Mouse (Mus musculus) forebrain, embryonic 14.5 days (tissue): ENCODE data around the gene Fbxw7. TPM values are rescaled to one million over a fixed set of nuclear protein-coding genes. Genes with fewer than 3 reads are reported as not detected.

Experiments used
- ATAC-seq: fragments of 200-750 bp; cut with Nextera tagmentation; 2 replicates; pipeline ENCODE4 v1.8.0; 2017; ENCODE audit warnings: mild to moderate bottlenecking, moderate library complexity
- DNase-seq: peaks from one replicate; pipeline ENCODE4 v3.0.0-alpha.2; 2015; ENCODE audit warnings: low spot score
- H3K27ac ChIP-seq: fragments of 300-500 bp; sonication (generic); 2 replicates; pipeline ENCODE4 v1.5.1; 2014; ENCODE audit warnings: low read depth, mild to moderate bottlenecking, control low read depth, low read length, moderate library complexity
- H3K27me3 ChIP-seq: fragments of 300-500 bp; sonication (generic); replicated peaks from 2 replicates; pipeline ENCODE4 v1.6.1; 2014; ENCODE audit warnings: low read length, control low read depth, mixed read lengths; ENCODE audit not compliant: control insufficient read depth, insufficient read depth
- H3K36me3 ChIP-seq: fragments of 300-500 bp; sonication (generic); 2 replicates; pipeline ENCODE4 v1.6.1; 2014; ENCODE audit warnings: low read length, control low read depth; ENCODE audit not compliant: control insufficient read depth, insufficient read depth
- H3K4me1 ChIP-seq: fragments of 300-500 bp; sonication (generic); 2 replicates; pipeline ENCODE4 v1.6.1; 2014; ENCODE audit warnings: antibody characterized with exemption, low read length, control low read depth; ENCODE audit not compliant: control insufficient read depth, insufficient read depth
- H3K4me2 ChIP-seq: fragments of 300-500 bp; sonication (generic); 2 replicates; pipeline ENCODE4 v1.6.1; 2014; ENCODE audit warnings: mild to moderate bottlenecking, control low read depth, low read length
- H3K4me3 ChIP-seq: fragments of 300-500 bp; sonication (generic); 2 replicates; pipeline ENCODE4 v1.5.1; 2014; ENCODE audit warnings: low read depth, low read length, control low read depth
- H3K9ac ChIP-seq: fragments of 300-500 bp; sonication (generic); 2 replicates; pipeline ENCODE4 v1.6.1; 2014; ENCODE audit warnings: mild to moderate bottlenecking, low read length, control low read depth, moderate library complexity
- H3K9me3 ChIP-seq: fragments of 300-500 bp; sonication (generic); replicated peaks from 2 replicates; pipeline ENCODE4 v1.6.1; 2016; ENCODE audit warnings: low read length, control low read depth, mixed read lengths; ENCODE audit not compliant: control insufficient read depth
- WGBS: fragments of 180-500 bp; shearing (Covaris S2); extraction: QIAGEN DNeasy Blood & Tissue Kit; methylation state at CpG from one replicate; pipeline ENCODE4 v1.1.7; 2014; 5-methylcytosine and 5-hydroxymethylcytosine counted together
- polyA plus RNA-seq: library from polyadenylated mRNA; unstranded; fragments of >200 nt; fragmentation: Nextera tagmentation; extraction: Ambion mirVana; gene quantifications from 2 replicates; pipeline ENCODE4 v1.2.1, GENCODE M21; 2014

Gene Fbxw7
- polyA plus RNA-seq, 1 experiment from 2014 or later, result 27.9 TPM

GRCm38 (mm10) chr3:84839499-84839898, 24.4 kb downstream of the Fbxw7 start:
- no peak for ATAC-seq
- no peak for DNase-seq
- no peaks in the 10 kb centered on the region for H3K27me3 ChIP-seq
- no peaks in the 10 kb centered on the region for H3K36me3 ChIP-seq
- H3K9ac ChIP-seq, result no peak overlapping the region
- H3K27ac ChIP-seq, result no peak overlapping the region
- no peaks in the 10 kb centered on the region for H3K9me3 ChIP-seq
- H3K4me1 ChIP-seq, result no peaks in the 10 kb centered on the region
- H3K4me3 ChIP-seq, result no peak overlapping the region
- no peak overlapping the region for H3K4me2 ChIP-seq
- WGBS, result 88% methylated on average over 5 of the region's 5 CpGs

GRCm38 (mm10) chr3:84841271-84841670, 26.2 kb downstream of the Fbxw7 start:
- 92% methylated on average over 4 of the region's 4 CpGs for WGBS
- Histone ChIP-seq H3K4me3 (no peak overlapping the region), H3K27me3 (no peaks in the 10 kb centered on the region), H3K27ac (no peak overlapping the region), H3K9ac (no peak overlapping the region), H3K9me3 (no peaks in the 10 kb centered on the region), H3K4me2 (no peak overlapping the region), H3K4me1 (no peaks in the 10 kb centered on the region), H3K36me3 (no peaks in the 10 kb centered on the region)
- ATAC-seq (no peak), DNase-seq (no peak)

- Histone ChIP-seq H3K36me3 (no peaks in the 10 kb centered on the region), H3K4me2 (no peak overlapping the region), H3K4me1 (no peaks in the 10 kb centered on the region), H3K9me3 (no peaks in the 10 kb centered on the region), H3K27me3 (no peaks in the 10 kb centered on the region), H3K4me3 (no peak overlapping the region), H3K9ac (no peak overlapping the region), H3K27ac (no peak overlapping the region)
- DNase-seq (no peak), ATAC-seq (no peak)
- 86% methylated on average over 2 of the region's 2 CpGs for WGBS
Measured at GRCm38 (mm10) chr3:84842793-84843192, 27.7 kb downstream of the Fbxw7 start.

GRCm38 (mm10) chr3:84843594-84843993, 28.5 kb downstream of the Fbxw7 start:
- 40% methylated on average over 1 of the region's 1 CpGs for WGBS
- Histone ChIP-seq H3K27me3 (no peaks in the 10 kb centered on the region), H3K27ac (no peak overlapping the region), H3K4me3 (no peak overlapping the region), H3K9me3 (no peaks in the 10 kb centered on the region), H3K4me2 (no peak overlapping the region), H3K36me3 (no peaks in the 10 kb centered on the region), H3K4me1 (no peaks in the 10 kb centered on the region), H3K9ac (no peak overlapping the region)
- peak; percentile 88 for DNase-seq
- ATAC-seq, result 0 out of 2 replicates have a peak, but pooled peaks have one; percentile 42

GRCm38 (mm10) chr3:84848798-84849197, 33.7 kb downstream of the Fbxw7 start:
- Histone ChIP-seq H3K36me3 (no peaks in the 10 kb centered on the region), H3K4me3 (no peak overlapping the region), H3K9me3 (no peaks in the 10 kb centered on the region), H3K9ac (no peak overlapping the region), H3K4me2 (no peak overlapping the region), H3K27ac (no peak overlapping the region), H3K4me1 (no peaks in the 10 kb centered on the region), H3K27me3 (no peaks in the 10 kb centered on the region)
- ATAC-seq (no peak), DNase-seq (no peak)
- 93% methylated on average over 4 of the region's 4 CpGs for WGBS

- Histone ChIP-seq H3K4me3 (no peak overlapping the region), H3K4me2 (no peak overlapping the region), H3K9me3 (no peaks in the 10 kb centered on the region), H3K9ac (no peak overlapping the region), H3K36me3 (no peaks in the 10 kb centered on the region), H3K27me3 (no peaks in the 10 kb centered on the region), H3K4me1 (no peaks in the 10 kb centered on the region), H3K27ac (no peak overlapping the region)
- ATAC-seq (no peak), DNase-seq (no peak)
- WGBS, result 87% methylated on average over 1 of the region's 1 CpGs
Measured at GRCm38 (mm10) chr3:84850418-84850817, 35.4 kb downstream of the Fbxw7 start.

GRCm38 (mm10) chr3:84851801-84852200, 36.7 kb downstream of the Fbxw7 start:
- ATAC-seq (no peak), DNase-seq (no peak)
- WGBS, result 65% methylated on average over 1 of the region's 1 CpGs
- no peaks in the 10 kb centered on the region for H3K4me1 ChIP-seq
- no peak overlapping the region for H3K4me2 ChIP-seq
- H3K9ac ChIP-seq, result no peak overlapping the region
- no peak overlapping the region for H3K4me3 ChIP-seq
- H3K27me3 ChIP-seq, result no peaks in the 10 kb centered on the region
- H3K36me3 ChIP-seq, result no peaks in the 10 kb centered on the region
- no peak overlapping the region for H3K27ac ChIP-seq
- no peaks in the 10 kb centered on the region for H3K9me3 ChIP-seq

GRCm38 (mm10) chr3:84852877-84853276, 37.8 kb downstream of the Fbxw7 start:
- Histone ChIP-seq H3K4me2 (no peak overlapping the region), H3K9ac (no peak overlapping the region), H3K27me3 (no peaks in the 10 kb centered on the region), H3K4me3 (no peak overlapping the region), H3K27ac (no peak overlapping the region), H3K9me3 (no peaks in the 10 kb centered on the region), H3K36me3 (no peaks in the 10 kb centered on the region), H3K4me1 (no peaks in the 10 kb centered on the region)
- DNase-seq, result no peak
- WGBS, result 89% methylated on average over 7 of the region's 7 CpGs
- no peak for ATAC-seq

- DNase-seq, result no peak
- Histone ChIP-seq H3K9ac (no peak overlapping the region), H3K36me3 (no peaks in the 10 kb centered on the region), H3K27ac (no peak overlapping the region), H3K4me1 (no peaks in the 10 kb centered on the region), H3K9me3 (no peaks in the 10 kb centered on the region), H3K27me3 (no peaks in the 10 kb centered on the region), H3K4me2 (no peak overlapping the region), H3K4me3 (no peak overlapping the region)
- WGBS, result 85% methylated on average over 1 of the region's 1 CpGs
- no peak for ATAC-seq
Measured at GRCm38 (mm10) chr3:84854440-84854839, 39.4 kb downstream of the Fbxw7 start.
